Mouse (Mus musculus): Measurements from ENCODE around the gene Col23a1.

Gene Col23a1

GRCm38 (mm10) chr11:51429428-51430179 lies 139.9 kb downstream of the Col23a1 start:
- DNase-seq (ENCODE audit: inconsistent age in 2 of 2, low spot score in 1 of 2), result no peak

- DNase-seq (ENCODE audit: inconsistent age in 2 of 2, low spot score in 1 of 2), result no peak
Measured at GRCm38 (mm10) chr11:51430180-51430578, 140.5 kb downstream of the Col23a1 start.

GRCm38 (mm10) chr11:51431287-51431686 lies 141.6 kb downstream of the Col23a1 start:
- DNase-seq (ENCODE audit: inconsistent age in 2 of 2, low spot score in 1 of 2), result peak in 1 of 2 experiments; percentile 78

GRCm38 (mm10) chr11:51431968-51432367 lies 142.2 kb downstream of the Col23a1 start:
- peak in 1 of 2 experiments; percentile 37 for DNase-seq (ENCODE audit: inconsistent age in 2 of 2, low spot score in 1 of 2)

GRCm38 (mm10) chr11:51442006-51442405 lies 152.3 kb downstream of the Col23a1 start:
- DNase-seq (ENCODE audit: inconsistent age in 2 of 2, low spot score in 1 of 2), result no peak

- DNase-seq (ENCODE audit: inconsistent age in 2 of 2, low spot score in 1 of 2), result no peak
Measured at GRCm38 (mm10) chr11:51442599-51442998, 152.9 kb downstream of the Col23a1 start.

GRCm38 (mm10) chr11:51443818-51444217 lies 154.1 kb downstream of the Col23a1 start:
- DNase-seq (ENCODE audit: inconsistent age in 2 of 2, low spot score in 1 of 2), result no peak

- no peak for DNase-seq (ENCODE audit: inconsistent age in 2 of 2, low spot score in 1 of 2)
Measured at GRCm38 (mm10) chr11:51444649-51445048, 154.9 kb downstream of the Col23a1 start.

- DNase-seq (ENCODE audit: inconsistent age in 2 of 2, low spot score in 1 of 2), result peak; percentile 65 to 87
Measured at GRCm38 (mm10) chr11:51446711-51447425, 157.1 kb downstream of the Col23a1 start.

GRCm38 (mm10) chr11:51448256-51448655 lies 158.5 kb downstream of the Col23a1 start:
- no peak for DNase-seq (ENCODE audit: inconsistent age in 2 of 2, low spot score in 1 of 2)

GRCm38 (mm10) chr11:51448680-51449079 lies 159.0 kb downstream of the Col23a1 start:
- no peak for DNase-seq (ENCODE audit: inconsistent age in 2 of 2, low spot score in 1 of 2)

- DNase-seq (ENCODE audit: inconsistent age in 2 of 2, low spot score in 1 of 2), result no peak
Measured at GRCm38 (mm10) chr11:51449881-51450280, 160.2 kb downstream of the Col23a1 start.

- DNase-seq (ENCODE audit: inconsistent age in 2 of 2, low spot score in 1 of 2), result no peak
Measured at GRCm38 (mm10) chr11:51451281-51451680, 161.6 kb downstream of the Col23a1 start.

- no peak for DNase-seq (ENCODE audit: inconsistent age in 2 of 2, low spot score in 1 of 2)
Measured at GRCm38 (mm10) chr11:51451925-51452324, 162.2 kb downstream of the Col23a1 start.

GRCm38 (mm10) chr11:51453742-51454141 lies 164.0 kb downstream of the Col23a1 start:
- peak; percentile 55 to 71 for DNase-seq (ENCODE audit: inconsistent age in 2 of 2, low spot score in 1 of 2)

GRCm38 (mm10) chr11:51455501-51455900 lies 165.8 kb downstream of the Col23a1 start:
- no peak for DNase-seq (ENCODE audit: inconsistent age in 2 of 2, low spot score in 1 of 2)

- DNase-seq (ENCODE audit: inconsistent age in 2 of 2, low spot score in 1 of 2), result no peak
Measured at GRCm38 (mm10) chr11:51457624-51458023, 167.9 kb downstream of the Col23a1 start.

GRCm38 (mm10) chr11:51458649-51459048 lies 168.9 kb downstream of the Col23a1 start:
- DNase-seq (ENCODE audit: inconsistent age in 2 of 2, low spot score in 1 of 2), result no peak

GRCm38 (mm10) chr11:51459569-51460043 lies 169.9 kb downstream of the Col23a1 start:
- no peak for DNase-seq (ENCODE audit: inconsistent age in 2 of 2, low spot score in 1 of 2)

GRCm38 (mm10) chr11:51468737-51469136 lies 179.0 kb downstream of the Col23a1 start:
- DNase-seq (ENCODE audit: inconsistent age in 2 of 2, low spot score in 1 of 2), result no peak

GRCm38 (mm10) chr11:51469341-51469831 lies 179.7 kb downstream of the Col23a1 start:
- no peak for DNase-seq (ENCODE audit: inconsistent age in 2 of 2, low spot score in 1 of 2)
